Mouse (Mus musculus) retina, adult 2 months (tissue): ENCODE measurements at regions not wholly inside any gene's neighbourhood (a gene's known extent, or its start where the extent isn't known, plus 50 kb on each side); places are given as distances from the start of the nearest gene placed in this dataset.

Experiments
- DNase-seq: peaks from one replicate; pipeline ENCODE4 v3.0.0-alpha.2; 2012; ENCODE audit warnings: low read depth, low spot score

- DNase-seq, result no peak
Measured at GRCm38 (mm10) chr7:70219310-70219709, 147.2 kb downstream of the Nr2f2 start.

- DNase-seq, result no peak
Measured at GRCm38 (mm10) chr7:70217137-70217536, 149.4 kb downstream of the Nr2f2 start.

GRCm38 (mm10) chr7:70213970-70214520 lies 152.5 kb downstream of the Nr2f2 start:
- no peak for DNase-seq

- DNase-seq, result no peak
Measured at GRCm38 (mm10) chr7:70205900-70206299, 160.6 kb downstream of the Nr2f2 start.

- DNase-seq, result no peak
Measured at GRCm38 (mm10) chr7:70200188-70200587, 166.3 kb downstream of the Nr2f2 start.

- no peak for DNase-seq
Measured at GRCm38 (mm10) chr7:70178956-70179355, 187.6 kb downstream of the Nr2f2 start.

- no peak for DNase-seq
Measured at GRCm38 (mm10) chr7:70178006-70178405, 188.5 kb downstream of the Nr2f2 start.

GRCm38 (mm10) chr7:70176686-70177259 lies 189.8 kb downstream of the Nr2f2 start:
- no peak for DNase-seq

- DNase-seq, result no peak
Measured at GRCm38 (mm10) chr7:70176086-70176485, 190.4 kb downstream of the Nr2f2 start.

GRCm38 (mm10) chr7:70172431-70172830 lies 194.1 kb downstream of the Nr2f2 start:
- DNase-seq, result no peak

GRCm38 (mm10) chr7:70171456-70171855 lies 195.1 kb downstream of the Nr2f2 start:
- DNase-seq, result no peak

- DNase-seq, result no peak
Measured at GRCm38 (mm10) chr7:70168080-70168479, 198.5 kb downstream of the Nr2f2 start.

- DNase-seq, result no peak
Measured at GRCm38 (mm10) chr7:70166081-70166480, 200.5 kb downstream of the Nr2f2 start.

GRCm38 (mm10) chr7:70165501-70165900 lies 201.0 kb downstream of the Nr2f2 start:
- DNase-seq, result no peak

- DNase-seq, result no peak
Measured at GRCm38 (mm10) chr7:70164691-70165193, 201.8 kb downstream of the Nr2f2 start.

GRCm38 (mm10) chr7:70158531-70158930 lies 208.0 kb downstream of the Nr2f2 start:
- no peak for DNase-seq

- no peak for DNase-seq
Measured at GRCm38 (mm10) chr7:70144726-70145271, 221.7 kb downstream of the Nr2f2 start.

- no peak for DNase-seq
Measured at GRCm38 (mm10) chr7:70136837-70137236, 229.7 kb downstream of the Nr2f2 start.

- no peak for DNase-seq
Measured at GRCm38 (mm10) chr7:70135416-70135815, 231.1 kb downstream of the Nr2f2 start.

- DNase-seq, result no peak
Measured at GRCm38 (mm10) chr7:70129963-70130362, 236.6 kb downstream of the Nr2f2 start.

GRCm38 (mm10) chr7:70122818-70123217 lies 243.7 kb downstream of the Nr2f2 start:
- DNase-seq, result no peak

- no peak for DNase-seq
Measured at GRCm38 (mm10) chr7:70119517-70119916, 247.0 kb downstream of the Nr2f2 start.

- no peak for DNase-seq
Measured at GRCm38 (mm10) chr7:70118971-70119370, 247.6 kb downstream of the Nr2f2 start.
